Mouse (Mus musculus) heart, adult 18-20 months (tissue): ENCODE results near the gene Lrrn4. TPM values are rescaled to one million over a fixed set of nuclear protein-coding genes. Genes with fewer than 3 reads are reported as not detected.

Experiments used
- DNase-seq, 2 experiments: peaks; one replicate each; pipeline ENCODE4 v3.0.0; 2021 to 2022; ENCODE audit warnings: mixed read lengths in 1 of 2
- total RNA-seq, 2 experiments: library from RNA; stranded (reverse); gene quantifications; 2 replicates each; pipeline ENCODE4 v1.2.3; 2021

Lrrn4 gene
- total RNA-seq, 2 experiments from 2014 or later = 3.2 to 7.3 TPM

- no peak for DNase-seq
These were observed 10.4 kb downstream of the Lrrn4 start for GRCm38 (mm10) chr2:132870286-132870685.

- no peak for DNase-seq
These were observed 11.0 kb downstream of the Lrrn4 start for GRCm38 (mm10) chr2:132869682-132870081.

- DNase-seq = no peak
These were observed 13.2 kb downstream of the Lrrn4 start for GRCm38 (mm10) chr2:132867521-132867920.

- DNase-seq = no peak
These were observed 17.4 kb downstream of the Lrrn4 start for GRCm38 (mm10) chr2:132863325-132863724.

GRCm38 (mm10) chr2:132861456-132861855 is 19.2 kb downstream of the Lrrn4 start:
- DNase-seq = no peak

GRCm38 (mm10) chr2:132860435-132860834 is 20.3 kb downstream of the Lrrn4 start:
- DNase-seq = no peak

- DNase-seq = no peak
These were observed 24.4 kb downstream of the Lrrn4 start for GRCm38 (mm10) chr2:132856333-132856732.

- no peak for DNase-seq
These were observed 27.6 kb downstream of the Lrrn4 start for GRCm38 (mm10) chr2:132853051-132853450.

GRCm38 (mm10) chr2:132849141-132849540 is 31.6 kb downstream of the Lrrn4 start:
- DNase-seq = no peak

- DNase-seq = no peak
These were observed 32.3 kb downstream of the Lrrn4 start for GRCm38 (mm10) chr2:132848361-132848760.

GRCm38 (mm10) chr2:132847581-132847980 is 33.1 kb downstream of the Lrrn4 start:
- no peak for DNase-seq

- DNase-seq = peak; percentile 95 to 99
These were observed 34.0 kb downstream of the Lrrn4 start, which contains the start of gene Crls1 for GRCm38 (mm10) chr2:132846407-132847358. TSS of gene Crls1 (plus strand) at chr2:132846666.

- DNase-seq = no peak
These were observed 39.6 kb downstream of the Lrrn4 start for GRCm38 (mm10) chr2:132841071-132841470.

Other genes with a start within 250 kb of the Lrrn4 start
- 10 to 100 TPM; 36.7 to 57.1 TPM for gene Shld1, start 194.0 kb downstream of the Lrrn4 start, total RNA-seq
- under 1 TPM; 0.44 to 0.50 TPM for gene Chgb, start 99.6 kb downstream of the Lrrn4 start, total RNA-seq
- gene Trmt6, start 64.8 kb downstream of the Lrrn4 start, total RNA-seq = 1 to 10 TPM; 7.4 to 7.6 TPM
- gene Mcm8, start 64.8 kb downstream of the Lrrn4 start, total RNA-seq = 1 to 10 TPM; 3.1 to 3.5 TPM
- 10 to 100 TPM; 23.2 to 30.1 TPM for gene Crls1, start 34.2 kb downstream of the Lrrn4 start, total RNA-seq
- gene Fermt1, start 65.0 kb upstream of the Lrrn4 start, total RNA-seq = not detected